Comparison of ENCODE assay signal across 20 mouse cellular contexts in the genomic region with DNA sequence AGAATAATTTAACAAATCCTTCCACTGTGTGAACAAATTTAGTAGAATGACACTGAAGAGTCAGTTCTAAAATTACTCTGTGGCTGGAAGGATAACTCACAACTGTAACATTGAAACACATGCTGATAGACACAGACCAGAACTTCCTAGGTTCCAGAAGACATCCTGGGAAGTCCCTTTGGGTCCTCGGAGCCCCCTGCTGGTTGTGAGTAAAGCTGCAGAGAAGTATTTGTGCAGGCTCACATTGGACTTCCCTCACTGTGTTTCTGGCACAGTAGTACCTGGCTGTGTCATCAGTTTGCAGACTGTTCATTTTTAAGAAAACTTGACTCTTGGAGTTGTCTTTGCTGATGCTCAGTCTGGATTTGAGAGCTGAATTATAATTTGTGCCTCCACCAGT.
DNase-seq lines count a peak whose midpoint lies in the region; TF ChIP-seq lines count a peak whose summit lies in the region.
"Had no signal": no experiment of that assay in that cellular context is flagged by ENCODE, and none has a peak within 500 bp of the region (broad histone marks: within the 10 kb centered on the region; RNA-seq: fewer than 3 reads in every experiment).

No protein-coding gene starts in this region.

- 0 out of 2 replicates have a peak, but pooled peaks have one; percentile 5 for TF ChIP-seq CTCF in layer of hippocampus, adult 2 months (conservative IDR thresholded peaks at IDR 0.05)

- no peak overlapping the region for H3K4me3 ChIP-seq in layer of hippocampus, adult 2 months
- H3K4me3 ChIP-seq: embryonic facial prominence, embryonic 12.5 days; forebrain, embryonic 12.5 days; gastrocnemius, adult 2 months; heart, embryonic 10.5 days; limb, embryonic 12.5 days; neural tube, embryonic 15.5 days had no signal

- DNase-seq in layer of hippocampus, adult 2 months (ENCODE audit: low spot score in 2 of 2), result no peak
- no peak for DNase-seq in layer of hippocampus, postnatal 10 days (ENCODE audit: low spot score in 2 of 2)
- DNase-seq in thymus, postnatal 4 days, result peak; percentile 7
- DNase-seq in thymus, adult 18-20 months, result no peak
- peak; percentile 39 for DNase-seq in induced T-regulatory cell, adult 2 months (ENCODE audit: low read depth)
- DNase-seq in Muller cell, postnatal 12 days (ENCODE audit: inconsistent ontology term), result no peak
- DNase-seq in frontal cortex, adult 2 months (ENCODE audit: extremely low spot score in 1 of 2, low spot score in 1 of 2), result no peak
- DNase-seq: adrenal gland, postnatal 36 days; cerebellum, adult 11-12 months; cerebellum, postnatal 10 days; gastrocnemius, adult 2 months; heart, postnatal 4 days had no signal

- no peak overlapping the region for H3K27ac ChIP-seq in layer of hippocampus, adult 2 months
- H3K27ac ChIP-seq: embryonic facial prominence, embryonic 12.5 days; forebrain, embryonic 12.5 days; gastrocnemius, adult 2 months; heart, embryonic 10.5 days; hindbrain, embryonic 14.5 days; limb, embryonic 12.5 days; liver, embryonic 14.5 days; macrophage; neural tube, embryonic 15.5 days had no signal

Comparison
In these comparisons a context has a peak if more than half of its experiments do, and no peak if none do; other contexts are left out.
1. DNase-seq: peak in thymus, postnatal 4 days (single experiment) and induced T-regulatory cell, adult 2 months (single experiment); none in layer of hippocampus, adult 2 months (0 of 2), layer of hippocampus, postnatal 10 days (0 of 2), thymus, adult 18-20 months (0 of 2), Muller cell, postnatal 12 days (single experiment) and frontal cortex, adult 2 months (0 of 2).